Mouse (Mus musculus) frontal cortex, adult (tissue): ENCODE measurements around the gene Bola1.
"Not testable (repeated sequence)": the region's sequence is repeated elsewhere in the genome, so short reads cannot be mapped to it uniquely, and the experiment has no call there.

Source experiments
- ATAC-seq: cut with Nextera tagmentation; 2 replicates; pipeline ENCODE4 v1.9.2; 2017; ENCODE audit warnings: mild to moderate bottlenecking, moderate library complexity, mixed read lengths; ENCODE audit not compliant: low TSS enrichment

Gene Bola1

DNA sequence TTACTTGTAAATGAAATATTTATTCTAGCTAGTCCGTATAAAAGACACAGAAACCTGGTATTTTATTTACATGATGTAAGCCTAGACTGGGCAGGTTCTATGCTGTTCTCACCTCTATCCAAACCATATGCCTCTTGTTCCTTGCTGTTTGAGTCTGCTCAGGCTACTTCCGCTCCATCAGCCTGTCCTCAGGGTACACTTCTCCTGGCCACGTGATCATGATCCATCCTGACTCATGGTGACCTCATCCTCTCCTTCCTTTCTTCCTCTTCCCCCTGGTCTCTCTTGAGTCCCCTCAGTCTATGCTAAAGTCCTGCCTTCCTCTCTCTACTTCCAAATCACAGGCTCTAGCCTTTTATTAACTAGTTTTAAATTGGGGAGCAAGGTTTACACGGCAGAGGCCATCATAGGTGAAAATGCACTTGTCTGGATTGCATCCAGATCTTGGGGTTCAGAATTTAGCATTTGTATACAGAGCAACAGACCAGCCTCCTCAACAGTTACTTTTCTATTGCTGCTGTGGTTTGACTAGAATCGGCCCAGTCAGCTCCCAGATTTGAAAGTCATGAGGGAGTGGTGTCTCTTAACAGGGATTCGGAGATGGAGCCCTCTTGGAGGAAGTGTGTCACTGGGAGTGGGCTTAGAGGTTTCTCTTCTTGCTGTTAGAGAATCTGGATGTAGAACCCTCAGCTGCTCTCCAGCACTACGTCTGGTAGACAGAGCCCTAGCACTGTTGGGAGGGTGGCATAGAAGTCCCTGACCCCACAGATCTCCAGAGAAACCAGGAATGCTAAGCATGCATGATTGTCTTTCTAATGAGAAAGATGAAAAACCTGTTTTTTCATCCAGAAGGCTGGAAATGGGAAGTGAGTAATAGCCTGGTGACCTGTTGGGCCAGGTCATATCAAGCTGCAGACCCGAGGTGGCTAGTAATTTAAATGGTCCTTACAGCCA is 7.5 kb upstream of the Bola1 start:
- ATAC-seq: no peak

- ATAC-seq: no peak
These were observed 5.9 kb upstream of the Bola1 start for GRCm38 (mm10) chr3:96225421-96225820.

DNA sequence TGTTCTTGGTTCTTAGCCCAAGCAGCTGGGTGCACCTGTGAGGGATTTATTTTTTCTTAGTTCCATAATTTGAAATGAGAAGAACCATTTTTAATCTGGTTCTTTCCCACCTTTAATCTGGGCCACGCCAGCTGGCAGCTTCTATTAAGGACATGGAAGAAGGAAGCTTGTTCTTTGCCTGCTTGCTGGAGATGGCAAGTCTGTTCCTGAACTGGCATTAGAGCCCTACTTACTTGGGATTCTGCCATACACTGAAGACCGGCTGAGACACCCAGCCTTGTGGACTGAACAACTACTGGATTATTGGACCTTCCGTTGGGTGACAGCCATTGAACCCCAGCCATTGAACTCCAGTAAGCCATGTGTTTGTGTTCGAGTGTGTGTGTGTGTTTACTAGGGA is 3.3 kb upstream of the Bola1 start:
- ATAC-seq: no peak

GRCm38 (mm10) chr3:96221640-96222038 is 2.1 kb upstream of the Bola1 start:
- ATAC-seq: no peak

- ATAC-seq: peak; percentile 88
These were observed 1.5 kb upstream of the Bola1 start, which contains the start of the genes Hist2h2ac and Hist2h2be for GRCm38 (mm10) chr3:96220765-96221639. Gene Hist2h2ac, minus strand, starts transcription at chr3:96220880. Gene Hist2h2be, plus strand, starts transcription at chr3:96221119.

DNA sequence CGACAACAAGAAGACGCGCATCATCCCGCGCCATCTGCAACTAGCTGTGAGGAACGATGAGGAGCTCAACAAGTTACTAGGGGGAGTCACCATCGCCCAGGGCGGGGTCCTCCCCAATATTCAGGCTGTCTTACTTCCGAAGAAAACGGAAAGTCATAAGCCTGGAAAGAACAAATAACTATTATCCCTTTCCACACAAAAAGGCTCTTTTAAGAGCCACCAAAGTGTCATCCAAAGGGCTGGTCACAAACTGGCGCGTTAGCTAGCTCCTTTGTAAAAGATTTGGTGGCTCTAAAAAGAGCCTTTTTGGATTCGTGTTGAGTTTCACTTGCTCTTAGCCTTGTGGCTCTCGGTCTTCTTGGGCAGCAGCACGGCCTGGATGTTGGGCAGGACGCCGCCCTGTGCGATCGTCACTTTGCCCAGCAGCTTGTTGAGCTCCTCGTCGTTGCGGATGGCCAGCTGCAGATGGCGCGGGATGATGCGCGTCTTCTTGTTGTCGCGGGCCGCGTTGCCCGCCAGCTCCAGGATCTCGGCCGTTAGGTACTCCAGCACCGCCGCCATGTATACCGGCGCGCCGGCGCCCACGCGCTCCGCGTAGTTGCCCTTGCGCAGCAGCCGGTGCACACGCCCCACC is 739 bp upstream of the Bola1 start:
- ATAC-seq: not testable (repeated sequence)

DNA sequence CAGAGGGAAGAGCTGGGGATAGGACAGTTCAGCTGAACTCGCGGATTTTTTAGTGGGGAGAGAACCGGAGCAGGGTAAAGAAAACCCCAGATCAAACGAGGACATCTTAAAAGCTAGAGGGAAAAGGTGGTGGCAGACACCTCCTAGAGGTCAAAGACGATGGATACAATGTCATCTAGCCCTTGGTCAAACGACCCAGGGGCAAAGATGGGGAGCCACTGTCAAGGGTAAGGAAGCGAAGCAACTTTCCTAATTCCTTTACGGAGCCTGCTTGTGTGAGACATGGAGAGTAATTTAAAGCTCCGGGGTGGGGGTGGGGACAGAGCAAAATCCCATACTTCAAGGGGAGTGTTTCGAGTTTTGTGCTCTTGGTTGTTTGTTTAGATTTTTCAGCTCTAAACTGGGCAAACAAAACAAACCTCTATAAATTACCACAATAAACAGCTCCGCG is 293 bp downstream of the Bola1 start:
- peak; percentile 21 for ATAC-seq

DNA sequence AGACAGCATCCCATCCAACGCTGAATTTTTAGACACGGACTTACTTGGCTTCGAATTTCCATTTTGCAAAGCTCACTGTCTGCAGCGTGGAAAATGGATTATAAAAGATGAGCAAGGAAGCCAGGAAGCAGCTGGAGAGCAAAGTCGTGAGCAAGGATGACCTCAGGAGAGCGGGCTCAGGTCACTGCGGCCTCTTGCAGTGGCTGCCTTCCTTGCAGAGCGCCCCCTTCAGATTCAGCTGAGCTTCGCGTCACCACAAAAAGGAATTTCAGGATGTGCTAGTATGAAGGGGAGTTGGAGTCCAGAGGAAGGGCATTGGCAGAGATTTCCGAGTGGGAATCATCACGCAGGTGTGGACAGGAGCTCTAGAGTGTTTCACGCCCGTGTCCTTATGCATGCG is 10.3 kb downstream of the Bola1 start:
- ATAC-seq: no peak

DNA sequence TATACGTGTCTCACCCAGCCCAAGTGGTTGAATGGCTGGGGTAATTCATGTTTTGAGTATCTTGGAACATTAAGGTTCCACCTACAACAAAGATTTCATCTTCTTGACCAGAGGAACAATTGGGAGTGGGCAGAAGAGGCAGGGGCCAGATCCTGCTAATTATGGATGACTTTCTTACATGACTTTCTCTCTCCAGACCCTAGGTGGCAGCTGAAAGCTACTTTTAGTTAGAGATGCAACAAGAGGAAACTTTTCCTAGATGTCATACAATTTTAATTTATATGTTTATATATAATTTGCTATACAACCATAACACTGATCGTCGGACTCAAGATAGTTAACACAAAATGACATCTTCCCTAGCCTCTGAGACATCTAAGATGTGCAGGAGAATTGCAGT is 11.7 kb downstream of the Bola1 start:
- ATAC-seq: no peak

GRCm38 (mm10) chr3:96199731-96200130 is 19.8 kb downstream of the Bola1 start:
- no peak for ATAC-seq

DNA sequence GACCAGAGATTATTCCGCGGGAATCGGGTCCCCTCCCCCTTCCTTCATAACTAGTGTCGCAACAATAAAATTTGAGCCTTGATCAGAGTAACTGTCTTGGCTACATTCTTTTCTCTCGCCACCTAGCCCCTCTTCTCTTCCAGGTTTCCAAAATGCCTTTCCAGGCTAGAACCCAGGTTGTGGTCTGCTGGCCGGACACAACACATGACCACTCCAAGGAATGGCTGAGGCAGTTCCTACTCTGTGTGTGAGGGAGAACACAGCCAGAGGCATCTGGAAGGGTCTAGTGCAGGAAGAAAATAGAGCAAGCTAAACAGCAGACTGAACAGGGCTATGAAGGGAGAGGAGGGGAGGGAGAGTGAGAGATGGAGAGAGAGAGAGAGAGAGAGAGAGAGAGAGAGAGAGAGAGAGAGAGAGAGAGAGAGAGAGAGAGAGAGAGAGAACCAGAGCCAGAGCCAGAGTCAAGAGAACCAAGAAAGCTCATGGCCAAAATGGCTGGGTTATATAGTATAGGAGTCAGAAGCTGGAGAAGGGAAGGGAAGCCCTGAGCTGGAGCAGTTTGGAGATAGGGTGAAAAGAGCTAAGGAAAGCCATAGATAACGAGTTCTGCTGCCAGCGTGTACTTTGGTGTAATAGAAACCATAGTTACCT is 20.8 kb downstream of the Bola1 start:
- not testable (repeated sequence) for ATAC-seq

GRCm38 (mm10) chr3:96198181-96198580 is 21.3 kb downstream of the Bola1 start:
- ATAC-seq: no peak

GRCm38 (mm10) chr3:96197129-96197749 is 22.3 kb downstream of the Bola1 start:
- peak; percentile 90 for ATAC-seq

DNA sequence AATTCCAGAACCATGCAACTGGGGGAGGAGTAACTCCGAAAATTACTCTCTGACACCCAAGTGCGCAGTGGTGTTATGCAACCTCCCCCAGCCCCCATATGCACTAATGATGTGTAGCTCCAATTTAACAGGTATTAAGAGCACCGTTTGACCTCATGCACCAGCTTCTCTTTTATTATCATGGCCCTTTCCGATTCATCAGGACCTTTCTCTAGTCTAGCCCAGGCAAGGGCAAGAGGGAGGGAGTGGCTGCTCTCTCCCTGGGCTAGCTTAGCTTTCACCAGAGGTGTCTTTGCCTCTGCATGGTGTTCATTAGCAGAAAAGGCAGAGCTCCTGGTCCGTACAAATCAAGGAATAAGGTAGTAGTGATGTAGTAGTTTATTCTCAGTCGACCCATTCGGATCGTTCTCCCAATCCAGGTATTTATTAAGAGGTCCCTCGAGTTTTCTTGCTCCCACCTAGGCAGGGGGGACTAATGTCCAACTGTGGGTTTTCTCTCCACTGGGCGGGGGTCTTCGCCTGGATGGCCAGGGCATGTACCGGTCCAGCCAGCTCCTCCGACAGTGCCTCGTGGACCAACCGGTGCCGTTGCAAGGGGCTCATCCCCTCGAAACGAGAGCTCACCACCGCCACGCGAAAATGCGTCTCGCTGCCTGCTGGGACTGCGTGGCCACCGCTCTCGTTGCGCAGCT is 22.9 kb downstream of the Bola1 start:
- ATAC-seq: 0 out of 2 replicates have a peak, but pooled peaks have one; percentile 13

- no peak for ATAC-seq
These were observed 23.7 kb downstream of the Bola1 start for GRCm38 (mm10) chr3:96195616-96196313.

DNA sequence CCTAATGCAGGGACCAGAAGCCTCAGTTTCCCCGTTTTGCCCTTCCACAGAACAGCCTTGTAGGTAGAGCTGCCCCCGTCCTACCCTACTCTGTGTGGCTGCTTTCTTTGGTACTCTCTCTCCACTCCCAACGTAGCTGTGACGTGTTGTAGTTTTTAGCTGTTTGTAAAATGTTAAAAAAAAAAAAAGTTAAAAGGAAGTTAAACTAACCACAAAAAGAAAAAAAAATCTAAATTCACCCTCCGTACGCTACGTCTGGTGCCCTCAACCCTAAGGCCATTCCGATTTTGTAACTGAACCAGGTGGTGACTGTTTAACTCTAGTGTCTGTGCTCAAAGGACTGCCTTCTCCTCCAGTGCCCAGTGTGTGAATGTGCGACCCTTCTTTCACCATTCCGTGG is 24.5 kb downstream of the Bola1 start:
- ATAC-seq: no peak

DNA sequence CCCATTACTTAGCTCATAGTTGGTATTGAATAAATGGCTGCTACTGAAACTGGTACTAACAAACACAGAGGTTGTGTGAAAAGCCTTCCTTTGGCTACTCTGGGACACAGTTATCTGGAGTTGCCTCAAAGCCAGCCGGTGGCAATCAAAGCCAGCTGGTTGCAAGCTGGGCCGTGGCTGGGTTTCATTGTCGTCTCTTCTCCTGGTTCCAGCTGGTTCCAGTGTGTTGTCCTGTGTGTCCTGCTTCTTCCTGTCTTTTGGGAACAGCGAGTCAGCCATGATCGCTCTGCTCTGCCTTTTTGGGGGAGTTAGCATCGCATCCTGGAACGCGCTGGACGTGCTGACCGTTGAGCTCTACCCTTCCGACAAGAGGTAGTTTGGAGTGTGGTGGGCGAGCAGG is 26.5 kb downstream of the Bola1 start:
- ATAC-seq: no peak

DNA sequence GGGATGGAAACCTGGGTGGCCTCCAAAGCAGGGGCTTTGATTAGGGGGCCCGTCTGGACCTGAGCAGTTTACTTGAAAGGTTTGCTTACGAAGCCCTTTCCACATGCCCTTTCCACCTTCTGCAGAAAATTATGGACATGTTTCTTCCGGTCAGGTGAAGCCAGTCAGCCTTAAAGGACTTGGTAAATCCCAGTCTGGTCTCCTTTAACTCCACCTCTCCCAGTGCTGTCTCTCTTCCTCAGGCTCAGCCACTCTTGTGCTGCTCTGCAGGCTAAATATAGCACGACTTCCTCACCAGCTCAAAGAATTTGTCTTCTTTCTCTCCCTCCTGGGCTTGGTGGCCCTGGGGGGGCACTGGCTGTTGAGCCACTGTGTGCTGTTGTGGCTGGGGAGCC is 37.1 kb downstream of the Bola1 start:
- ATAC-seq: peak; percentile 62

DNA sequence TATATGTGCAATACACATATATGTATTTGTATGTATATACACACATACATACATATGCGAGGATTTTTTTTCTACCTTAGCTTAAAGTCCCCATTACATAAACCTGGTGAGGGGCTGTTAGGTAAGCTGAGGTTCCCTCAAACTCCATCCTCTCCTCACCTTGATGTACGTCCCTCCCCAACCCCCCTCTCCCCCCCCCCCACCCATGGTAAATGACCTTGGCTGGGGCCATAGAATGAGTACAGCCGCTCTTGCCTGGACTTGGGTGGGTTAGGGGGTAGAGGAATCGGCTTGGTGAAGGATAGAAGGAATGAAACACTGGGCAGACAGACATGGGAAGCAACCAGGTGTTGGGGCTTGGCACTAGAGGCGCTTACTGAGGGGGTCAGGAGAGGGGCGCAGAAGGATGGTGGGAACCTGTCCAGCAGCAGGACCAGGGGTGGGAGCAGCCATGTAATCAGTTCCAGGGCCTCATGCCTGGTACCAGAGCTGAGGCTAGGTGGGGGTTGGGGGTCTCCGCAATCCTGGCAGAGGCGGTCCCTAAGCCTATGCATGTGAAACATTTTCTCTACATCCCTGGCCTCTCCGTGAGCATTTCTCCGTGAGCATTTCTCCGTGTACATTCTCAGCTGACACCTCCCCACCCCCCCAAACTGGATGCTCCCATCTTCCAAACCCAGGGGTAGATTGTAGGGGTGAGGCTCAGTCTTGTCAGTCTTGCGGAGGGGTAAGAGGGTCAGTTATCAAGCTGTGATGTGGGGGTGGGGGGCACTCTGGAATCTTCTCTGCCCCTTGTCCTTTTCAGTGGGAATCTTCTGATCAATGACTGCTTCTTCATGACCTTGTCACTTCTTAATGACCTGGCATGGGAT is 37.8 kb downstream of the Bola1 start:
- peak; percentile 41 for ATAC-seq
